Mouse (Mus musculus) embryo, embryonic 11 days (tissue): ENCODE measurements around the gene Zfp39.

ENCODE experiments used
- DNase-seq: peaks from one replicate; pipeline ENCODE4 v3.0.0-alpha.2; 2015

Zfp39 gene

DNA sequence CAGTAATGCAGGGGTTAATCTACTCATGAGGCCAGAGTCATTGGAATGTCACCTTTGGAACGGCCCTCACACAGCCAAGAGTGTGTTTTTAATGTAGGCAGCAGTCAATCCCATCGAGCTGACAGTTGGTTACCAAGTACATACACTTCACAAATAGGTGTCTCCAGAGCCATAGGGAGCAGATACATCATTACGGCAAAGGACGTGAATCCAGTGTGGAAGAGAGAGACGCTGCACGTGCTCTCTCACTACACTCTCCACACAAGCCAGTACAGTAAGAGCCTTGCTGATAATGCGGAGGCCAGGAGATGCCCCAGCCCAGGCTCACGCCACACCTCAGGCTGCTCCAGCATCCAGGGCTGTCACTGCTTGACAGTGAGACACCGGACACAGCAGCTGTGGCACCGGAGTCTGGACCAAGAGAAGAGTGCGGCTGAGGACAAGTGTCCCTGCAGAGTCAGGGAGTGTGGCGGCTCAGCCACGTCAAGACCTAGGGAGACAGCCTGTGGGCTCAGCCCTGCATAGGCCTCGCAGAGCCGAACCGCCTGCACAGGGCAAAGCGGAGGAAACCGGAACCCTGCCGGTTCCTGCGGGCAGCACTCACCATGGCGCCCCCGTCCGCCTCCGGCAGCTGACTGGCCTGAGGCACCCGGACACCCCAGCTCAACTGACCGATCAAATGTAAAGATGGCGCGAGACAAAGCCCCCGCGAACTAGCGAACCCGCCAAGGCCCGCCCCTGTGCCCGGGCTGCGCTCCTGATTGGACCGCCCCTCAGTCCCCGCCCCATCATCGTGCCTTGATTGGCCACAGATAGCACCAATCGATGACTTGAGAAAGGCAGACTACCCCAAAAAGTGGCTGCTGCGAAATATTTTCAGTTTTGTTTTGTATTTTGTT lies at the start of gene Zfp39:
Gene Zfp39, minus strand, starts transcription at position 715 of the 899 bp plus-strand sequence.
- peak; percentile 96 for DNase-seq

DNA sequence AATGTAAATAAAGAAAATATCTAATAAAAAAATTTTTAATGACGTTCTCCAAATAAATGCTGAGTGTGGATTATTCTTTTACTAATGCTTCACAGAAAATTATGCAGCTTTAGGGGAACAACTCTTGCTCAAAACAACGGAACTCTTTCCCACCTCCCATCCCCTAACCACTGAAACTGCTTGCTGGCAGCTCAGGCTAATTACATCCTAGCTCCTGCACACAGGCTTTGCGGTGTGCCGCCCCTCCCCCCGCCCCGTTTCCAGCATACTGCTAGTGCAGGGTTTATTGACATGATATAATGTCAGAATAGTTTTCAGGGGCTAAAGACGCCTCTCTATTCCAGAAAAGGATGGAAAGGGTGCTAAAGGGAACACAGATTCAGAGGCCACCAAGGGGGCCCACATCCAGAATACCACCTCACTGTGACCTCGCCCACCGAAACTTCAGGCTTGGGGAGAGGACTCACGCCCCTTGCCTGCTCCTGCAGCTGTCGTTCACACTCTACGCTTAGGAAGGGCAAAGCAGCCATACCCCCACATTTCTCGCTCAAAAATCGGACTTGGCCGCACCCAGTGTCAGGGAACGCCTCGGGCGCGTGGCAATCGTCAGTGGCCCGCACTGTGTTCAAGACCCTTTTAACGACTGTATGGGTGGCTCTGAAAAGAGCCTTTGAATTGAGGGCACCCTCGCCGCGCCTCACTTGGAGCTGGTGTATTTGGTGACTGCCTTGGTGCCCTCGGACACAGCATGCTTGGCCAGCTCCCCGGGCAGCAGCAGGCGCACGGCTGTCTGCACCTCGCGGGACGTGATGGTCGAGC lies 49.5 kb upstream of the Zfp39 start:
- peak; percentile 73 for DNase-seq

- no peak for DNase-seq
Measured at GRCm38 (mm10) chr11:58951210-58951609, 47.2 kb upstream of the Zfp39 start.

DNA sequence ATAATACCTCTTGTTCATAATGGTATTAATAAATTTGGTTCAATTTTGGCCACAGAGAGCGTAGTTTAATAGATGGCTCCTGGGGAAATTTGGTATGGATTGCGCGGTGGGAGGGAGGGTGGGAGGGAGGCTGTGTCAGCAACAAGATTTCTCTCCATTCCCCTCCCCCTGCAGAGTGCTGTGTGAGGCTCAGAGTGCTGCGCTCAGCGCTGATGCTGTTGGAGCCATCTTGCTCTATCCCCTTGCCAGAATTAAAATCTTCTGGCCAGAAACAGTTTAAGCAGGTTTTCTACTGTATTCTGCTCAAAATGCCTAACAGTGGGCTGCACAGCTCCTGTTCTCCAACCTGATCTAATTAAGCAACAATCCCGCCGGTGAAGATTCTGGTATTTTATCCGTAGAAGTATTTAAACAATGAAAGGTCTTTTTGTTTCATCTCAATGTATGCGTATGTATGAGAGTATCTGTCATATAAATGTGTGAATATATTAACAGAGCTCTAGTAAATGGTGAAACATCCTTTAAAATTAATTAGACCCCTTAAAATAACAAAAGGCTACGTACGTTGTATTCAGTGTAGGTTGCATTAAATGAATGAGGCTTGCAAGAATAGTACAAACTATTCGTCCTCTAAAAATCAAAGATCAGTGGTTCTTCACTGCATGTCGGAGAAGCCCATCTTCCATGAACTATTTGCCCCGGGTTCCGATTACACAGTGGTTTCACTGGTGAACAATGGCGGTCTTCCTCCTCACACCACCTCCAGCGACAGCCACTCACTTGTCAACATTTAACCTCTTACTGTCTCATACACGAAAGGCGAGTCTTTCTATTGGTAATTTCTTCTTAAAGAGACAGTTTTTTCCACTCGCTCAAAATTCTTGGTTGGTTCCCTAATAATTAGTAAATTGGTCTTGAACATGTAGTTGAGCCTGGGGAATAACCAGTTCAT lies 45.7 kb upstream of the Zfp39 start:
- DNase-seq: peak; percentile 82

DNA sequence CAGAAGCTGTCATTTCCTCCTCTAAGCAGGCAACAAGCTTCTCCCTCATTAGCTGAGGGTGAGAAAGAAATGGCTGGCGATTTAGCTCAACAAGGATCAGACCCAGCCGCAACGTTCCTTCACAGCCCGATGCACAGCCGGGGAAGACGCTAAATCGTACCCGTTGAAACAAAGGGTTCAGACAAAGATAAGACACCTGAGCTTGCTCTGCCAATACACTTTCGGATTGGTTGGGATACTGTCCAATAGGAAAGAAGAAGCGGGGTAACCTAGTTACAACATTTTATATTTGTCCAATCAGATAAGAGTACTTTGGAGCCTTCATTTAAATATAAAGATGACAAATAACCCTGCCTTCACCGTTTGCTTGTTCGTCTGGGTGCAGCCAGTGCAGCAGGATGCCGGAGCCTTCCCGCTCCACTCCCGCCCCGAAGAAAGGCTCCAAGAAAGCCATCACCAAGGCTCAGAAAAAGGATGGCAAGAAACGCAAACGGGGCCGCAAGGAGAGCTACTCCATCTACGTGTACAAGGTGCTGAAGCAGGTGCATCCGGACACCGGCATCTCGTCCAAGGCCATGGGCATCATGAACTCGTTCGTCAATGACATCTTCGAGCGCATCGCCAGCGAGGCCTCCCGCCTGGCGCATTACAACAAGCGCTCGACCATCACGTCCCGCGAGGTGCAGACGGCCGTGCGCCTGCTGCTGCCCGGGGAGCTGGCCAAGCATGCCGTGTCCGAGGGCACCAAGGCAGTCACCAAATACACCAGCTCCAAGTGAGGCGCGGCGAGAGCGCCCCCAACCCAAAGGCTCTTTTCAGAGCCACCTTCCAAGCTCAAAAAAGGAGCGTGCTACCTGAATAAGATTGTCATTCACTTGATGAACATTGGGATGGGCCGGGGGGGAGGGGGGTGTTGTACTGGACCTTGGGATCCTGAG lies 44.8 kb upstream of the Zfp39 start, which contains the start of gene Hist3h2ba:
Gene Hist3h2ba, plus strand, starts transcription at position 379 of the 938 bp plus-strand sequence.
- DNase-seq: peak; percentile 88

DNA sequence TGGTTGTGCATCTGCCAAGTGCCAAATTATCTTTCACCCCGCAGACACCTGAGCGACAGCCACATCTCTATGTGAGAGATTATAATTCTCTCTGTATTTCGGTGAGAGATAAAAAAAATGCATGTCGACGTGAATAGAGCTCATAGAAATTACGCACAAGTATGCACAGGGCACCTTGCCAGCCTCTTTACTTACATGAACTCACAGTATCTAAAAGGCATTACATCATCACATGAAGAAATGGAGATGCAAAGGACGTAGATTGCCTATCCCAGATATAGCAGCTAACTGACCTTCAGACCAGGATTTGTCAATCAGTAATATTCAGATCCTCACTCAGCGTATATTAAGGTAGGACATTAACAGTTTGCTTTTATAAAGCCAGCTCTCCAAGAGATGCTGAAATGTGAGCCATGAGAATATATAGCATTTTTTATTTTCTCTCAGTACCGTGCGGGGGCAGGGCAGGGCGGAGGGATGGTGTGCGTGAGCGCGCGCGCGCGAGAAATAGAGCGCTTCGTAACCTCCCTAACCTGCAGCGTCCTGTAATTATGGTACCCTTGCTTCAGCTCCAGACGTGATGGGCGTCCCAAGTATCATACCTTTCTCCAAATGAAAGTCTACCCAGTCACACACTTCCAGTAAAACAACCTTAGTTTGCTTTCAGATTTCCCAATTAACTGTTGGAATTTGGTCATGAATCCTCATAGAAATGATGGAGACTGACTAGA lies 43.9 kb upstream of the Zfp39 start:
- peak; percentile 64 for DNase-seq

GRCm38 (mm10) chr11:58947306-58947705 lies 43.3 kb upstream of the Zfp39 start:
- DNase-seq: no peak

DNA sequence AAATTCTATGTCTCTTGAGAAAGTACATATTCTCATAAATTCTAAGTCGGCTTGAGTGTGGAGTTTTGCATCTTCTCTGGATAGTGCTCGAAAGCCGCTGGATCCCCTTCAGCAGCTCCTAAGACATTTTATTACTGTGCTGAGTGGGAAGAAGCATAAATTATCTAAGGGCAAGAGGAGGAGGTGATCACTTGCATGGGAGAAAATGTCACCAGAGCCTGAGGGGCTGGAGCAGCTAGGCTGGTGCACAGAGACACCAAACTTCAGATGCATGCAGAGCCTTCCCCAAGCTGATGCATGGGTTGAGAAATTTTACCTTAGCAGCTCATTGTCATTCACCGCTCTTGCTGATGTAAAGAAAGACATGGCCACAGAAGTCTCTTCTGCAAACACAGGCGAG lies 40.1 kb upstream of the Zfp39 start:
- DNase-seq: no peak

GRCm38 (mm10) chr11:58939088-58939439 lies 35.0 kb upstream of the Zfp39 start:
- no peak for DNase-seq

DNA sequence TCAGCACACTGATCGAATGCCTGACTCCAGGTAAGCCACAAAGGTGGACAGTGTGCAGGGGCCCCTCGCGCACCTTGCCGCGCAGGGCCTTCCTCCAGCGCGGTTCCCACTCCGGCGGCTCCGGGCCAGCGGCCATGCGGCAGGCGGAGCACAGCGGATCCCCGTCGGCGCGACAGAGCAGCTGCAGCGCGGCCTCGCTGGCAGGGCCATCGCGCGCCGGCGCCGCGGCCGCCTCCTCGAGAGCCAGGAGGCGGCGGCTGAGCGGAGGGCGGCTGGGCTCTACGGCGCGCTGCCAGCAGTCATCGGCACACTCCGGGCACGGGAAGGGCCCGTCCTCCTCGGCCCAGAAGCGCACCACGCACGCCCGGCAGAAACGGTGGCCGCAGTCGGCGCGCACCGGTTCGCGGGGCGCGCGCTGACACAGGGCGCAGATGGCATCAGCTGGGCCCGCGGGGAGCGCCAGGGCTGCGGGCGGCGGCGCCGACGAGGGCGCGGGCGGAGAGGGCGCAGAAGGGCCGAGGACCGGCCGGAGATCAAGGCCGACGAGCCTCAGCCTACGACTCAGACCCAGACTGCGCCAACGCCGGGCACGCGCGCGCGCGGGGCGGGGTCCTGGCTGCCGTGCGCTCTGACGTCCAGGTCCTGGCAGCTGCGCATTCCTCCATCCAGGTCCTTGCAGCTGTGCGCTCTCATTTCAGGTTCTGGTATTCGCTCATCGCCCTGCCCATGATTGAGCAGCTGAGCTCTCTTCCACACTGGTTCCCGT lies 34.5 kb upstream of the Zfp39 start, which contains the start of gene Rnf187:
Gene Rnf187, minus strand, starts transcription at position 595 of the 766 bp plus-strand sequence.
- peak; percentile 96 for DNase-seq

DNA sequence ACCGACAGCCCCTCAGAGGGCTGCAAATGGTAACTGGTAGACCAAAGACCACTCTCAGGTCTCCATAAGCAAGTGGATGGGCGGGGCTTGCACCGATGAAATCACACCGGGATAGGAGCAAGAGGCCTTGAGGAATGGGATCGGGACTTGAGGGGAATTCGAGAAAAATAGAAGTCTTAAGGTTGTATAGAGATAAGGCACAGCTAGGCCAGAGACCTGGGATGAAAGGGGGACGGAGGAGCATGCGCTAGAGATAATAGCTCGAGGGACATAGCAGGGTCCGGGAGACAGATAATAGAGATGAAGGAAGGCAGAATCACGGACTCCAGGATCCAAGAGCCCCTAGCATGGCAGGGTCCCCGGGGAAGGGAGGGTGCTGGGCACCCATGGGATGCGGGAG lies 33.9 kb upstream of the Zfp39 start:
- DNase-seq: peak; percentile 65

DNA sequence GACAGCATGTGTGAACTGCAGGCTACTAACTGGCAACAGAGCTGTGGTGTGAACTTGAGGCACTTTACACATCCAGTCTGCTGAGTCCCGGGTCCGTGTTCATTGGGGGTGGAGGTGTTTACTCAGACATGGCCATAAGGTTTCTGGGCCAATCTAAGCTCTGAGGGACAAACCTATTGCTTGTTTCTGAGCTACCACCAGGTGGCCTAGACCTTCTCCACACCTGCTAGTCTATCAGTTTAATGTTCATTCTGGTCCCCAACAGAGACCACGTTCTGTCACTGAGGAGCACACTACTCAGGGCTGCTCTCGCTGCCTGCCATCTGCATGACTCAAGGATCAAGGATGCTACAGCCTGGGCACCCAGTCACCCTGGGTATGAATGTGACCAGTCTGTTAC lies 27.6 kb upstream of the Zfp39 start:
- DNase-seq: no peak

DNA sequence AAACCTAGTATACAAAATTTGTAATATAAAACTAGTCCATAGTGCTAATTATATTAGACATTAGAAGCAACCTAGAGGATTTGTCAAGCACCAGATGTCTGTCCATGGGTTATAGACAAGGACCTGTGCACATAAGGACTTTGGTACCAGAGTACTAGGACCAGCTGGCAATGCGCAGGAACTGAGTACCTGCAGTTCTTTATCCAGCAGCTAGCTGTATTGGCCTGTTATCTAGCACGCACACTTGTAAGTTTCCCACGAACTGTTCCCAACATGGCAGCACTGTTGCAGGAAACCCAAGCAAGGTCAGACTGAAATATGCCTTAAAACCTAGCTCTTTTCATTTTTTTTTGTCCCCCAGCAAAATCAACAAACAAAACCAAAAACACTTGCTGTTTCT lies 26.2 kb upstream of the Zfp39 start:
- DNase-seq: no peak

GRCm38 (mm10) chr11:58929641-58930040 lies 25.6 kb upstream of the Zfp39 start:
- no peak for DNase-seq

- no peak for DNase-seq
Measured at GRCm38 (mm10) chr11:58929055-58929454, 25.0 kb upstream of the Zfp39 start.

DNA sequence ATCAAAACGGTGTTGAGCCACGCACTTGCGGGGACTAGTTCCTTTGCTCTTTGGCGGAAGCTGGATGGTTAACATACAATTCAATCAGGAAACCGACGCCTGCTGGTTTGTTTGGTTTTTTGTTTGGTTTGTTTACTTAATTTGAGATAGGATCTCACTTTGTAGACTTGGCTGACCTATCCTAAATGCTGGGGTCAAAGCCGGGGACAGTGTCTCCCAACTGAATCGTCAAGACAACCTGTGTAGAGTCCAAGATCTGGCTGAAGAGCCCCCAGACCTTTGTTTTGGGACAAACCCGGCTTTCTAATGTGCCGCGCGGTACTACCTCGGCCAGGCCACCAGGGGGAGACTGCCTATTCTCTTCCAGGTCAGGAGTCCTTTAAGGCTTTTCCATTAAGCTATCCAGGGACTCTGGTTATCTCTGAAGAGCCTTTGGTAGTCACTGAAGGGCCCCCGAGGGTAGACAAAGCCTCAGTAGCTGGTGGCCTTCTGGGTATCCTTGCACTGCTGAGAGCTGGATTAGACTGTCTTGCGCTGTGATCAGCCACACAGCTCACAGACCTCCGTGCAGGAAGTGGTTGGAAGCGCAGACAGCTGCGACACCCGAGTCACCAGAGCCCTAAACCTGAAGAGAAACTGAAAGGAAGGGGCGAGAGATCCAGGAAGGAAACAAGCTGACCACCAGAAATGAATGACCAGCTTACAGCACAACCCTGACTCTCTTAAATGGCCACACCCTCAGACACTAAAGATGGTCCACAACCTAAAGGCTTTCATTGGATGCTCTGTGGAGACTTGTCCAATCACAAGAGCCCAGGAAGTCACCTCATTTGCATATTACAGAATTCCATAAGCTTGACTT lies 24.0 kb upstream of the Zfp39 start:
- peak; percentile 79 for DNase-seq

- no peak for DNase-seq
Measured at GRCm38 (mm10) chr11:58927053-58927452, 23.0 kb upstream of the Zfp39 start.

- DNase-seq: no peak
Measured at GRCm38 (mm10) chr11:58926651-58927050, 22.6 kb upstream of the Zfp39 start.

GRCm38 (mm10) chr11:58922420-58922819 lies 18.4 kb upstream of the Zfp39 start:
- DNase-seq: no peak
